Mouse (Mus musculus) ES-Bruce4 (cell line): Measurements from ENCODE around the gene Abca2. TPM values are rescaled to one million over a fixed set of nuclear protein-coding genes. Genes with fewer than 3 reads are reported as not detected.

Source experiments
- H3K27ac ChIP-seq: 2 replicates; pipeline ENCODE4 v1.5.1; 2012; ENCODE audit warnings: low read length, inconsistent platforms; ENCODE audit not compliant: insufficient read depth
- H3K27me3 ChIP-seq: 2 replicates; pipeline ENCODE4 v1.6.1; 2012; ENCODE audit warnings: mild to moderate bottlenecking, low read length, inconsistent platforms; ENCODE audit not compliant: control insufficient read depth, poor library complexity, insufficient read depth, severe bottlenecking
- H3K36me3 ChIP-seq: 2 replicates; pipeline ENCODE4 v1.6.1; 2012; ENCODE audit warnings: inconsistent platforms, mild to moderate bottlenecking, low read length, moderate library complexity; ENCODE audit not compliant: control insufficient read depth, poor library complexity, insufficient read depth, severe bottlenecking
- H3K4me1 ChIP-seq: one replicate; pipeline ENCODE4 v1.8.1; 2011; ENCODE audit warnings: low read length; ENCODE audit not compliant: control insufficient read depth, insufficient read depth
- H3K4me3 ChIP-seq: 2 replicates; pipeline ENCODE4 v1.5.1; 2011; ENCODE audit warnings: low read depth, mild to moderate bottlenecking, low read length
- H3K9ac ChIP-seq: 2 replicates; pipeline ENCODE4 v1.6.1; 2012; ENCODE audit warnings: low read depth, mild to moderate bottlenecking, inconsistent platforms; ENCODE audit not compliant: poor library complexity, severe bottlenecking
- H3K9me3 ChIP-seq: replicated peaks from 2 replicates; pipeline ENCODE4 v1.6.1; 2012; ENCODE audit warnings: mild to moderate bottlenecking, low read length, inconsistent platforms; ENCODE audit not compliant: control insufficient read depth, poor library complexity, insufficient read depth, severe bottlenecking
- CTCF ChIP-seq: IDR thresholded peaks from one replicate; pipeline ENCODE4 v1.8.1; 2011; ENCODE audit warnings: low read depth, low read length
- EP300 ChIP-seq: IDR thresholded peaks from 2 replicates; pipeline ENCODE4 v1.6.1; 2011; ENCODE audit warnings: low read depth, low read length; ENCODE audit not compliant: insufficient read depth
- POLR2A ChIP-seq: IDR thresholded peaks from one replicate; pipeline ENCODE4 v1.8.1; 2011; ENCODE audit warnings: low read length; ENCODE audit not compliant: insufficient read depth
- polyA plus RNA-seq: library from polyadenylated mRNA; stranded (reverse); fragments of >200 nt; gene quantifications from 2 replicates; pipeline ENCODE4 v1.2.4, GENCODE M21; 2011; ENCODE audit warnings: low read depth; ENCODE audit not compliant: missing spikeins, insufficient read depth, insufficient read length

The Abca2 gene
- polyA plus RNA-seq, 1 experiment = 14.2 TPM

- Histone ChIP-seq H3K9ac (peak overlapping the region; percentile 70), H3K36me3 (no peaks in the 10 kb centered on the region), H3K27ac (no peak overlapping the region), H3K27me3 (no peaks in the 10 kb centered on the region), H3K4me1 (no peaks in the 10 kb centered on the region), H3K9me3 (no peaks in the 10 kb centered on the region), H3K4me3 (peak overlapping the region; percentile 82)
- TF ChIP-seq CTCF (no peak), POLR2A (no peak), EP300 (no peak)
Observed at GRCm38 (mm10) chr2:25429435-25430180, 1.1 kb downstream of the Abca2 start.

GRCm38 (mm10) chr2:25430395-25431233 is 2.1 kb downstream of the Abca2 start:
- Histone ChIP-seq H3K27ac (no peak overlapping the region), H3K4me3 (no peak overlapping the region), H3K27me3 (no peaks in the 10 kb centered on the region)

GRCm38 (mm10) chr2:25431308-25431855 is 2.9 kb downstream of the Abca2 start:
- Histone ChIP-seq H3K4me1 (no peaks in the 10 kb centered on the region), H3K27me3 (no peaks in the 10 kb centered on the region), H3K27ac (no peak overlapping the region), H3K9me3 (no peaks in the 10 kb centered on the region), H3K4me3 (no peak overlapping the region), H3K36me3 (no peaks in the 10 kb centered on the region), H3K9ac (no peak overlapping the region)
- TF ChIP-seq CTCF (no peak), POLR2A (no peak), EP300 (no peak)

More at GRCm38 (mm10) chr2:25430395-25431233, 2.1 kb downstream of the Abca2 start:
- TF ChIP-seq CTCF (no peak), EP300 (no peak)
- no peaks in the 10 kb centered on the region for H3K4me1 ChIP-seq
- H3K36me3 ChIP-seq = no peaks in the 10 kb centered on the region
- no peaks in the 10 kb centered on the region for H3K9me3 ChIP-seq
- H3K9ac ChIP-seq = no peak overlapping the region

GRCm38 (mm10) chr2:25432326-25433098 is 4.0 kb downstream of the Abca2 start:
- Histone ChIP-seq H3K27ac (no peak overlapping the region), H3K27me3 (no peaks in the 10 kb centered on the region), H3K9me3 (no peaks in the 10 kb centered on the region), H3K4me3 (no peak overlapping the region), H3K4me1 (no peaks in the 10 kb centered on the region), H3K9ac (no peak overlapping the region), H3K36me3 (no peaks in the 10 kb centered on the region)
- TF ChIP-seq CTCF = no peak
- TF ChIP-seq EP300 = no peak

GRCm38 (mm10) chr2:25433101-25433500 is 4.6 kb downstream of the Abca2 start:
- Histone ChIP-seq H3K4me3 (no peak overlapping the region), H3K36me3 (no peaks in the 10 kb centered on the region), H3K4me1 (no peaks in the 10 kb centered on the region), H3K27me3 (no peaks in the 10 kb centered on the region), H3K9me3 (no peaks in the 10 kb centered on the region), H3K9ac (no peak overlapping the region), H3K27ac (no peak overlapping the region)
- TF ChIP-seq CTCF = no peak
- no peak for TF ChIP-seq POLR2A
- TF ChIP-seq EP300 = no peak
